Mouse (Mus musculus): ENCODE results near the gene Fbxo27.

GRCm38 (mm10) chr7:28702601-28703143 is 10.0 kb downstream of the Fbxo27 start:
- no peak for TF ChIP-seq CHD2 (IDR thresholded peaks at IDR 0.05; ENCODE audit: low read depth, low read length)
- TF ChIP-seq HCFC1 (IDR thresholded peaks at IDR 0.05; ENCODE audit: borderline replicate concordance, insufficient read depth, low read length), result no peak

Measured in ES-E14 (cell line).